Mouse (Mus musculus): ENCODE measurements around the gene Qpct.

GRCm38 (mm10) chr17:79018422-79018821 is 33.3 kb upstream of the Qpct start:
- TF ChIP-seq POLR2A (IDR thresholded peaks at IDR 0.05; ENCODE audit: control insufficient read depth in 1 of 2, insufficient read depth in 1 of 2, low read depth in 1 of 2, low read length in 2 of 2, poor library complexity in 1 of 2) (no peak), POLR2AphosphoS5 (IDR thresholded peaks at IDR 0.05; ENCODE audit: borderline replicate concordance, low read depth, low read length) (no peak), CTCF (IDR thresholded peaks at IDR 0.05 in 2 of 3, conservative IDR thresholded peaks at IDR 0.05 in 1 of 3; ENCODE audit: control insufficient read depth in 1 of 3, insufficient read depth in 1 of 3, low read depth in 2 of 3, low read length in 3 of 3, poor library complexity in 1 of 3, severe bottlenecking in 1 of 3) (no peak), MAX (IDR thresholded peaks at IDR 0.05; ENCODE audit: low read length) (no peak), E2F4 (IDR thresholded peaks at IDR 0.05; ENCODE audit: borderline replicate concordance, low read depth, low read length) (no peak), ZC3H11A (IDR thresholded peaks at IDR 0.05; ENCODE audit: low read depth, low read length) (no peak)
